Mouse (Mus musculus) hematopoietic stem cell, adult 5-6 weeks (primary cell): ENCODE data around the gene Arhgef12. TPM values are rescaled to one million over a fixed set of nuclear protein-coding genes. Genes with fewer than 3 reads are reported as not detected.

Experiments used
- total RNA-seq: library from RNA; stranded (forward); fragments of 172-1452, 232-1000 nt; gene quantifications from 2 replicates; pipeline ENCODE4 v1.2.3, GENCODE M21; 2017

The Arhgef12 gene
- total RNA-seq, 1 experiment from 2014 or later: 15.0 TPM

Other genes starting within 250 kb of the Arhgef12 start
- gene Grik4, start 162.7 kb downstream of the Arhgef12 start, total RNA-seq: not detected in 2 replicates
- gene Tmem136, start 9.3 kb upstream of the Arhgef12 start, total RNA-seq: 0.40 and 0.75 TPM in 2 replicates
- gene Pou2f3, start 103.1 kb upstream of the Arhgef12 start, total RNA-seq: not detected in 2 replicates
- gene Oaf, start 132.7 kb upstream of the Arhgef12 start, total RNA-seq: 1.7 and 1.8 TPM in 2 replicates
- not detected in 2 replicates for gene Trim29, start 203.6 kb upstream of the Arhgef12 start, total RNA-seq